Mouse (Mus musculus) megakaryocyte, embryonic 14.5 days (primary cell): ENCODE measurements around the gene Dennd1a. TPM values are rescaled to one million over a fixed set of nuclear protein-coding genes. Genes with fewer than 3 reads are reported as not detected.

Source experiments
- H3K27me3 ChIP-seq: replicated peaks from 2 replicates; pipeline ENCODE3; 2012; ENCODE audit warnings: inconsistent platforms
- H3K36me3 ChIP-seq: replicated peaks from 2 replicates; pipeline ENCODE3; 2012; ENCODE audit warnings: low read length, inconsistent platforms, mixed read lengths
- H3K4me1 ChIP-seq: 2 replicates; pipeline ENCODE4 v1.6.1; 2012; ENCODE audit warnings: inconsistent platforms
- H3K4me3 ChIP-seq: replicated peaks from 2 replicates; pipeline ENCODE3; 2012; ENCODE audit warnings: moderate library complexity, mild to moderate bottlenecking, inconsistent platforms
- H3K9me3 ChIP-seq: 2 replicates; pipeline ENCODE4 v1.6.1; 2012; ENCODE audit warnings: inconsistent platforms
- FLI1 ChIP-seq: IDR thresholded peaks from 2 replicates; pipeline ENCODE4 v1.6.1; 2012; ENCODE audit warnings: low read length, inconsistent platforms, mixed read lengths
- GATA1 ChIP-seq: IDR thresholded peaks from 3 replicates; pipeline ENCODE4 v1.6.1; 2012; ENCODE audit warnings: mixed read lengths, low read length, inconsistent platforms, borderline replicate concordance
- polyA plus RNA-seq: library from polyadenylated mRNA; stranded (reverse); fragments of >175 nt; gene quantifications from 2 replicates; pipeline ENCODE4 v1.2.3, GENCODE M21; 2012; ENCODE audit warnings: low replicate concordance; ENCODE audit not compliant: insufficient read depth

Dennd1a gene
- polyA plus RNA-seq, 1 experiment: 25.6 TPM

DNA sequence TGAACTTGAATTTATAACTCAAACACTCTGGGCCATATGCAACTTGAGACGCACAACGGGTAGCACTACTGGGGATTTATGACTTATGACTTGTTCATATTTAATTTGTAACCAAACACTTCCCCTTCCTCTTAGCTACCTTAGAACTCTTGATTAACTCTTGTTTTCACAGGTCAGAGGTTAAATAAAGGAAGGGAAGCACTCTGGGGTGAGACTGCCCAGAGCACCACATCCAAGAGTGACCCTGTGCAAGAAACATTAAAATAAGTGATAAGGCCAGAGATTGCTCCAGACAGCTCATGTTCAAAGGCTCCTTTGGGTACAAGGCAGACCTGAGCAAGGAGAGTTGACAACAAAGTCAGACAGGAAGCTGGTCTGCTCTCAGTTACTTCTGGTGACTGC, 219.0 kb downstream of the Dennd1a start:
- no peak for TF ChIP-seq GATA1
- TF ChIP-seq FLI1: no peak
- Histone ChIP-seq H3K9me3 (no peaks in the 10 kb centered on the region), H3K27me3 (no peaks in the 10 kb centered on the region), H3K4me1 (peaks cover 36% of the 10 kb centered on the region), H3K4me3 (no peak overlapping the region), H3K36me3 (no peaks in the 10 kb centered on the region)

DNA sequence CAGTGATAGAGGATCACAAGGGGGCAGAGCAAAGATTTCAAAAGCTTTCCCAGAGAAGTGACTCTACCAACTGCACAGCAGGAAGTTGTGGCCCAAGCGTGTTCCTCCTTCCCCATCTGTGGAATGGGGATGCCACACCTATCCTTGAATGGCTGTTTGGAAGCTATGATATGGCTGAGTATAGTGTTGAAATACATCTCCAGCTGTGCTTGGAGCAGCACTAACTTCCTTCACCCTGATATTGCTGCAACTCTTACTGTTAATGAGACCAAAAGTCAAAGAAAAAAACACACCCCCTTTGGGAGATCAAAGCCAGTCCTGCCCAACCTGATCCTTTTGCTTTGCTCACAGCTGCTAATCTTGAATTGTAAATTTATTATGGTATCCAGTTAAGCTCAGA, 221.3 kb downstream of the Dennd1a start:
- no peaks in the 10 kb centered on the region for H3K27me3 ChIP-seq
- peaks cover 31% of the 10 kb centered on the region for H3K4me1 ChIP-seq
- TF ChIP-seq GATA1 (no peak), FLI1 (no peak)
- H3K36me3 ChIP-seq: no peaks in the 10 kb centered on the region
- no peak overlapping the region for H3K4me3 ChIP-seq
- no peaks in the 10 kb centered on the region for H3K9me3 ChIP-seq

DNA sequence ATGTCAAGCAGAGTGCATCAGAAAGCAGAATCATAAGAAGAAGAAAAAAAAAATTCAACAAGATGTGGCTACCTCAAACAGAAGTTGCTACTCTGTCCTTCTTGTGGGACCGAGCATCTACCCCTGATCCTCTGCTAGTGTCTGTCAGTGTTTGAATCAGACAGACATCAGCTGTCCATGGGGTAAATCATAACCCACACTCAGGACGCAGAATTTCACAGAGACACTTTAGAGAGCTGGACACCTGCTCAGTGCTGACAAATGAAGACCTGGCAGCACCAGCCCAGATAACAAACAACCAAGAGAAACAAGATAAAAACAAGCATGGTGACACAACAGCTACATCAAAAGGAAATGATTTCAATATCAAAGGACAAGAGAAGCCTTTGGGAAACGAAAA, 222.9 kb downstream of the Dennd1a start:
- H3K4me3 ChIP-seq: no peak overlapping the region
- H3K4me1 ChIP-seq: peaks cover 29% of the 10 kb centered on the region
- no peak for TF ChIP-seq GATA1
- no peak for TF ChIP-seq FLI1

GRCm38 (mm10) chr2:38062156-38062555, 225.0 kb downstream of the Dennd1a start:
- no peaks in the 10 kb centered on the region for H3K27me3 ChIP-seq
- no peak overlapping the region for H3K4me3 ChIP-seq
- no peaks in the 10 kb centered on the region for H3K36me3 ChIP-seq
- H3K4me1 ChIP-seq: peaks cover 21% of the 10 kb centered on the region
- H3K9me3 ChIP-seq: no peaks in the 10 kb centered on the region
- TF ChIP-seq GATA1 (no peak), FLI1 (no peak)

More for the DNA sequence above, 222.9 kb downstream of the Dennd1a start:
- H3K9me3 ChIP-seq: no peaks in the 10 kb centered on the region
- no peaks in the 10 kb centered on the region for H3K36me3 ChIP-seq
- H3K27me3 ChIP-seq: no peaks in the 10 kb centered on the region

GRCm38 (mm10) chr2:38061474-38061873, 225.7 kb downstream of the Dennd1a start:
- TF ChIP-seq FLI1: no peak
- no peak for TF ChIP-seq GATA1
- H3K27me3 ChIP-seq: no peaks in the 10 kb centered on the region
- H3K36me3 ChIP-seq: no peaks in the 10 kb centered on the region
- H3K9me3 ChIP-seq: no peaks in the 10 kb centered on the region
- peaks cover 21% of the 10 kb centered on the region for H3K4me1 ChIP-seq
- H3K4me3 ChIP-seq: no peak overlapping the region

- Histone ChIP-seq H3K27me3 (no peaks in the 10 kb centered on the region), H3K4me3 (no peak overlapping the region), H3K36me3 (no peaks in the 10 kb centered on the region), H3K4me1 (peaks cover 18% of the 10 kb centered on the region), H3K9me3 (no peaks in the 10 kb centered on the region)
- TF ChIP-seq GATA1: no peak
- TF ChIP-seq FLI1: no peak
These were observed 234.8 kb downstream of the Dennd1a start for GRCm38 (mm10) chr2:38052440-38052839.

GRCm38 (mm10) chr2:38051485-38052085, 235.6 kb downstream of the Dennd1a start:
- no peak for TF ChIP-seq FLI1
- no peak for TF ChIP-seq GATA1
- Histone ChIP-seq H3K36me3 (no peaks in the 10 kb centered on the region), H3K4me1 (peaks cover 18% of the 10 kb centered on the region)

DNA sequence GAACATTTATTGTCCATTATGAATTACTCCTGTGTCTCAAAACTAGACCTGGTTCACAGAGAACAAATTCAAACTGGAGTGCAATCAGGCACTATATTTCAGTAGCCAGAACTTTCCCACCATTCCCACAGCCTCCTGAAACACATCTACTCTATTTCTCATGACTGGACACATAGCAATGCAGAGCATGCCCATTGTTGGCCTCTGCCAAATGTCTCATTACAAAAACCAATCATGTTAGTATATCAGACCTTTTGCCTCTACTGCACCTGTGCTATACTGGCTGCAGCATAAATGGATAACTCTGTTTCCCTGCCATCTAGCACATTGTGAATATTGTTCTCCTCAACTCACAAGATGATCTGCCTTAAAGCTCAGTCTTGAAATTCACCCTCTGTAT, 238.2 kb downstream of the Dennd1a start:
- Histone ChIP-seq H3K36me3 (no peaks in the 10 kb centered on the region), H3K4me3 (no peak overlapping the region), H3K9me3 (no peaks in the 10 kb centered on the region), H3K4me1 (peaks cover 18% of the 10 kb centered on the region), H3K27me3 (no peaks in the 10 kb centered on the region)
- TF ChIP-seq FLI1 (no peak), GATA1 (no peak)

More at GRCm38 (mm10) chr2:38051485-38052085, 235.6 kb downstream of the Dennd1a start:
- H3K9me3 ChIP-seq: no peaks in the 10 kb centered on the region
- H3K4me3 ChIP-seq: no peak overlapping the region
- H3K27me3 ChIP-seq: no peaks in the 10 kb centered on the region

- no peak overlapping the region for H3K4me3 ChIP-seq
- H3K4me1 ChIP-seq: no peaks in the 10 kb centered on the region
- TF ChIP-seq GATA1: no peak
- TF ChIP-seq FLI1: no peak
- no peaks in the 10 kb centered on the region for H3K36me3 ChIP-seq
- H3K9me3 ChIP-seq: no peaks in the 10 kb centered on the region
- H3K27me3 ChIP-seq: no peaks in the 10 kb centered on the region
These were observed 241.9 kb downstream of the Dennd1a start for GRCm38 (mm10) chr2:38045286-38045685.

GRCm38 (mm10) chr2:38040845-38041244, 246.3 kb downstream of the Dennd1a start:
- H3K4me3 ChIP-seq: no peak overlapping the region
- no peaks in the 10 kb centered on the region for H3K4me1 ChIP-seq
- H3K27me3 ChIP-seq: no peaks in the 10 kb centered on the region
- TF ChIP-seq GATA1: no peak
- no peak for TF ChIP-seq FLI1
- H3K9me3 ChIP-seq: no peaks in the 10 kb centered on the region
- no peaks in the 10 kb centered on the region for H3K36me3 ChIP-seq
